Mouse (Mus musculus): ENCODE data around the gene Kat7. TPM values are rescaled to one million over a fixed set of nuclear protein-coding genes. Genes with fewer than 3 reads are reported as not detected.

Gene Kat7
- polyA plus RNA-seq, 1 experiment from 2014 or later = 44.2 TPM

- no peak for ATAC-seq (ENCODE audit: extremely low read depth, insufficient number of reproducible peaks, low FRiP score, low TSS enrichment)
- no peaks in the 10 kb centered on the region for H3K9me3 ChIP-seq
- no peak overlapping the region for H3K27ac ChIP-seq (replicated peaks)
- H3K4me2 ChIP-seq = no peak overlapping the region
- no peak overlapping the region for H3K9ac ChIP-seq
- no peak overlapping the region for H3K4me3 ChIP-seq
- H3K4me1 ChIP-seq = peaks cover 6% of the 10 kb centered on the region
- 84% methylated on average over 4 of the region's 4 CpGs for WGBS
- H3K27me3 ChIP-seq (replicated peaks) = no peaks in the 10 kb centered on the region
- H3K36me3 ChIP-seq = peaks cover 99% of the 10 kb centered on the region
Observed at GRCm38 (mm10) chr11:95279061-95279659, 30.9 kb downstream of the Kat7 start.

GRCm38 (mm10) chr11:95276056-95276455, 34.0 kb downstream of the Kat7 start:
- 71% methylated on average over 6 of the region's 6 CpGs for WGBS
- no peak for ATAC-seq (ENCODE audit: extremely low read depth, insufficient number of reproducible peaks, low FRiP score, low TSS enrichment)
- Histone ChIP-seq H3K9ac (no peak overlapping the region), H3K27ac (replicated peaks) (no peak overlapping the region), H3K4me1 (peaks cover 6% of the 10 kb centered on the region), H3K9me3 (no peaks in the 10 kb centered on the region), H3K4me3 (no peak overlapping the region), H3K36me3 (peaks cover 99% of the 10 kb centered on the region), H3K4me2 (no peak overlapping the region), H3K27me3 (replicated peaks) (no peaks in the 10 kb centered on the region)

- H3K9ac ChIP-seq = no peak overlapping the region
- H3K36me3 ChIP-seq = peaks cover 99% of the 10 kb centered on the region
- H3K4me3 ChIP-seq = no peak overlapping the region
- 56% methylated on average over 3 of the region's 3 CpGs for WGBS
- H3K4me2 ChIP-seq = no peak overlapping the region
- no peak overlapping the region for H3K27ac ChIP-seq (replicated peaks)
- no peaks in the 10 kb centered on the region for H3K27me3 ChIP-seq (replicated peaks)
- no peaks in the 10 kb centered on the region for H3K9me3 ChIP-seq
- H3K4me1 ChIP-seq = peaks cover 6% of the 10 kb centered on the region
- ATAC-seq (ENCODE audit: extremely low read depth, insufficient number of reproducible peaks, low FRiP score, low TSS enrichment) = no peak
Observed at GRCm38 (mm10) chr11:95274613-95275012, 35.4 kb downstream of the Kat7 start.

GRCm38 (mm10) chr11:95273661-95274060, 36.4 kb downstream of the Kat7 start:
- no peak overlapping the region for H3K4me3 ChIP-seq
- H3K36me3 ChIP-seq = peaks cover 99% of the 10 kb centered on the region
- no peaks in the 10 kb centered on the region for H3K27me3 ChIP-seq (replicated peaks)
- H3K4me1 ChIP-seq = peaks cover 6% of the 10 kb centered on the region
- H3K27ac ChIP-seq (replicated peaks) = no peak overlapping the region
- H3K9me3 ChIP-seq = no peaks in the 10 kb centered on the region
- 82% methylated on average over 5 of the region's 5 CpGs for WGBS
- no peak overlapping the region for H3K4me2 ChIP-seq
- no peak overlapping the region for H3K9ac ChIP-seq
- ATAC-seq (ENCODE audit: extremely low read depth, insufficient number of reproducible peaks, low FRiP score, low TSS enrichment) = no peak

GRCm38 (mm10) chr11:95266540-95267245, 43.4 kb downstream of the Kat7 start:
- Histone ChIP-seq H3K27ac (replicated peaks) (no peak overlapping the region), H3K9me3 (no peaks in the 10 kb centered on the region), H3K36me3 (peaks cover 39% of the 10 kb centered on the region), H3K4me3 (no peak overlapping the region), H3K4me1 (peaks cover 19% of the 10 kb centered on the region), H3K9ac (no peak overlapping the region), H3K4me2 (no peak overlapping the region), H3K27me3 (replicated peaks) (no peaks in the 10 kb centered on the region)
- no peak for ATAC-seq (ENCODE audit: extremely low read depth, insufficient number of reproducible peaks, low FRiP score, low TSS enrichment)
- WGBS = 45% methylated on average over 6 of the region's 6 CpGs

GRCm38 (mm10) chr11:95264455-95265013, 45.5 kb downstream of the Kat7 start:
- H3K27me3 ChIP-seq (replicated peaks) = no peaks in the 10 kb centered on the region; the same call in 1 of the 2 replicates
- H3K4me1 ChIP-seq = peaks cover 19% of the 10 kb centered on the region
- 73% methylated on average over 4 of the region's 4 CpGs for WGBS
- H3K9ac ChIP-seq = no peak overlapping the region
- H3K9me3 ChIP-seq = no peaks in the 10 kb centered on the region
- H3K36me3 ChIP-seq = peaks cover 17% of the 10 kb centered on the region
- H3K27ac ChIP-seq (replicated peaks) = no peak overlapping the region
- no peak overlapping the region for H3K4me2 ChIP-seq
- ATAC-seq (ENCODE audit: extremely low read depth, insufficient number of reproducible peaks, low FRiP score, low TSS enrichment) = no peak
- no peak overlapping the region for H3K4me3 ChIP-seq

GRCm38 (mm10) chr11:95263816-95264454, 46.1 kb downstream of the Kat7 start:
- H3K9ac ChIP-seq = no peak overlapping the region
- peak overlapping the region; percentile 10 for H3K27ac ChIP-seq (replicated peaks)
- H3K4me2 ChIP-seq = no peak overlapping the region
- peaks cover 11% of the 10 kb centered on the region for H3K36me3 ChIP-seq
- H3K4me1 ChIP-seq = peaks cover 19% of the 10 kb centered on the region
- WGBS = 20% methylated on average over 11 of the region's 11 CpGs
- no peaks in the 10 kb centered on the region; the same call in 1 of the 2 replicates for H3K27me3 ChIP-seq (replicated peaks)
- ATAC-seq (ENCODE audit: extremely low read depth, insufficient number of reproducible peaks, low FRiP score, low TSS enrichment) = no peak
- no peak overlapping the region for H3K4me3 ChIP-seq
- H3K9me3 ChIP-seq = no peaks in the 10 kb centered on the region

- Histone ChIP-seq H3K4me2 (no peak within 1 kb of the TSS), H3K9ac (no peak within 1 kb of the TSS), H3K9me3 (no peaks in the 10 kb centered on the region), H3K36me3 (peaks cover 8% of the 10 kb centered on the region; the same call in 1 of the 2 replicates), H3K4me3 (no peak within 1 kb of the TSS), H3K4me1 (peaks cover 20% of the 10 kb centered on the region), H3K27ac (replicated peaks) (no peak within 1 kb of the TSS), H3K27me3 (replicated peaks) (peaks cover 9% of the 10 kb centered on the region; the same call in 1 of the 2 replicates)
- WGBS = 50% methylated on average over 5 of the region's 5 CpGs
- ATAC-seq (ENCODE audit: extremely low read depth, insufficient number of reproducible peaks, low FRiP score, low TSS enrichment) = no peak
Observed at GRCm38 (mm10) chr11:95261178-95261751, 48.8 kb downstream of the Kat7 start, which contains the start of gene Tac4. TSS of gene Tac4 (plus strand) at chr11:95261529.

- Histone ChIP-seq H3K27me3 (replicated peaks) (peaks cover 17% of the 10 kb centered on the region; the same call in 1 of the 2 replicates), H3K9ac (peak overlapping the region; percentile 81), H3K4me1 (peaks cover 17% of the 10 kb centered on the region), H3K4me3 (peak overlapping the region; percentile 68), H3K36me3 (no peaks in the 10 kb centered on the region), H3K9me3 (no peaks in the 10 kb centered on the region), H3K27ac (replicated peaks) (peak overlapping the region; percentile 65), H3K4me2 (peak overlapping the region; percentile 96)
- peak; percentile 74 for ATAC-seq (ENCODE audit: extremely low read depth, insufficient number of reproducible peaks, low FRiP score, low TSS enrichment)
- WGBS = 2% methylated on average over 72 of the region's 73 CpGs
Observed at GRCm38 (mm10) chr11:95259088-95259849, 50.8 kb downstream of the Kat7 start.

GRCm38 (mm10) chr11:95258490-95258889, 51.6 kb downstream of the Kat7 start:
- Histone ChIP-seq H3K4me1 (peaks cover 10% of the 10 kb centered on the region), H3K9ac (peak overlapping the region; percentile 81), H3K4me3 (peak overlapping the region; percentile 68), H3K9me3 (no peaks in the 10 kb centered on the region), H3K36me3 (no peaks in the 10 kb centered on the region), H3K27ac (replicated peaks) (peak overlapping the region; percentile 48; the same call in 1 of the 2 replicates), H3K27me3 (replicated peaks) (peaks cover 17% of the 10 kb centered on the region; the same call in 1 of the 2 replicates), H3K4me2 (peak overlapping the region; percentile 96)
- under 1% methylated on average over 26 of the region's 26 CpGs for WGBS
- peak; percentile 61; the same call in 1 of the 2 replicates for ATAC-seq (ENCODE audit: extremely low read depth, insufficient number of reproducible peaks, low FRiP score, low TSS enrichment)

All from heart, embryonic 13.5 days (tissue).